Mouse (Mus musculus): ENCODE results near the gene Glcci1.

The Glcci1 gene

DNA sequence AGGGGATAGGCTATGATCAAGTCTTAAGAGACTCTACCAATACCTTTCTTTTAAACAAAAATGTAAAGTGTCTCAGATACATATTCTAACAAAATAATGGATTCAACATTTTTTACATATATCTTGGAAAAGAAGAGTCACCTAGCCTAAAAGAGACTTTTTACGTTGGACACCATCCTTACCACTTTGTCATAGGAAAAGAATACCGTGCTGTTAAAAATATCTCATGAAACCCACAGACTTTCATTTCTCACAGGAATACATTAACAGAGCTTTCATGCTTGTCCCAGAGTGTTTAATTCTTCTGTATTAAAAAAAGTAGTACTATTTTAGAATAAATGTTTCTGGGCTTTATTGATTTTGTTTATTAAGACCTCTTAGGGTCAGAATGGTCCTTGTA, 41.8 kb downstream of the Glcci1 start:
- WGBS = 55% methylated on average over 2 of the region's 2 CpGs

DNA sequence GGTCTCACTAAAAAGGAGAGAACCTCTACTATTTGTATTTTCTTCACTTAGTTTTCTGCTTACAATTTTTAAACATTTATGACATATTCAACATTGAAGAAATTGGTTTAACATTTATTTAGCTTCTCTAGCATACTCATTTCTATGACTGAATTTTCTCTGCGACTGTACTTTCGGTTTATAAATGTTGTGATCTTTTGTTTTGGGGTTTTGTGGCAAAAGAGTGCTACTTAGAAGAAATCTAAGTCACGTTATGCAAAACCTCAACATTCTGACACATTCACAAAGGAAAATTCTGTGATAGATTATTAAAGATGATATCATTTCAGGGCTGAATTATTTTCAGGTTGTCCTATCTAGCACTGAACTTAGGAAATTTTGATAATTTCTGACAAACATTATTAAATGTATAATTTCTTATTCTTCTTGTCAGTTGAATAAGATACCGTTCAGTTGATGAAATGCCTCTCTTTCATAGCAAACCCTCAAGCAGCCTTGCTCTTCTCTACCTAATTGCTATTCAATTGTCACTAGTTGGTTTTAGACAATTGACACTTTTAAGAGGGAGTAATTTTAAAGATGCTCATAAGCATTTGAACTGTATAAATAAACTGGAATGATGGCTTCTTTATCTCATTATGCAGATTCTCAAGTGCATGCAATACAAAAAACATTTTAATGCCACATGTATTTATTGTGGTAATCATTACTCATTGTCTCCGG, 47.6 kb downstream of the Glcci1 start:
- 87% methylated on average over 5 of the region's 5 CpGs for WGBS

DNA sequence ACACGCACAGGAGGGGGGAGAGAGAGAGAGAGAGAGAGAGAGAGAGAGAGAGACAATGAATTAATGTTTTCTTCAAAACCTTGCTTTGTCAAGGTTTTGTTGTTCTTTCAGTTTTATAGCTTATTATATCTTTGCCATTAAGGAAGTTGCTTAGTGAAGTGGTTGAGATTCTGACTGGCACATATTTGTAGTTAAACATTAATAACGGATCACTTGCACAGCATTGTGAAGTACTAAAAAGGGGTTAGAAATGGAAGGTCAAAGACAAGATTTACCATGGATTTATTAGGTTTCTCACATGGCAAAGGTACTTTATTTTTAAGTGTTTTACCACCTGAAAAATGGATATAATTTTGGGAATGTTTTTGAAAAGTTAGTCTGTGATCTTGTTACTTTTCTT, 51.3 kb downstream of the Glcci1 start:
- 89% methylated on average over 2 of the region's 2 CpGs for WGBS

DNA sequence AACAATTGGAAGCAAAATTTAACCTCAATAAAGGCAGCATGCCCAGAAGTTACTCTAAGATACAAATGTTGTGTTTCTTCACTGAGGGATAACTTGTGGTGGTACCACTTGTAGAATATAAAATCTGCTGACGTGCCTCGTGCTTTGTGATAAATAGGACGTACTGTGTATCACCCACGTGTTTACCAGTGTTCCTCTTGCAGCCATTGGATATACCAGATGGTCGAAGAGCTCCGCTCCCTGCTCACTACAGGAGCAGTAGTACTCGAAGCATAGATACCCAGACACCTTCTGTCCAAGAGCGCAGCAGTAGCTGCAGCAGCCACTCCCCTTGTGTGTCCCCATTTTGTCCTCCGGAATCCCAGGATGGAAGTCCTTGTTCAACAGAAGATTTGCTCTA, 73.0 kb downstream of the Glcci1 start:
- WGBS = 65% methylated on average over 9 of the region's 9 CpGs

DNA sequence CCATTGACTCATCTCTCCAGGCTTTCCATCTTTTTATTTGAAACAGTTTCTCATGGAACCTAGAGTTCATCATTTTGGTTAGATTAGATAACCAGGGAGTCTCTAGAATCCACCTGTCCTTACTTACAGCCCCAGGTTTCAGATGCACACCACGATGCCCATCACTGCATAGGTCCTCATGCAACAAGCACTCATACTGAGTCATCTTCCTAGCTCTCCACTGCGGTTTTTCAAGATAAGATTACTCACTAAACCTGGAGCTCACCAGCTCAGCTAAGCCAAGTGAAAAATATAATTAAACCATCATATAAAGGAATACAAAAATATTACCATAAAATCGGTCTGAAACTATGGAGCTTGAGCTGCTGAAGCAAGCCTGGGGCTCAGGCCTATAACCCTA, 74.5 kb downstream of the Glcci1 start:
- 47% methylated on average over 3 of the region's 3 CpGs for WGBS

DNA sequence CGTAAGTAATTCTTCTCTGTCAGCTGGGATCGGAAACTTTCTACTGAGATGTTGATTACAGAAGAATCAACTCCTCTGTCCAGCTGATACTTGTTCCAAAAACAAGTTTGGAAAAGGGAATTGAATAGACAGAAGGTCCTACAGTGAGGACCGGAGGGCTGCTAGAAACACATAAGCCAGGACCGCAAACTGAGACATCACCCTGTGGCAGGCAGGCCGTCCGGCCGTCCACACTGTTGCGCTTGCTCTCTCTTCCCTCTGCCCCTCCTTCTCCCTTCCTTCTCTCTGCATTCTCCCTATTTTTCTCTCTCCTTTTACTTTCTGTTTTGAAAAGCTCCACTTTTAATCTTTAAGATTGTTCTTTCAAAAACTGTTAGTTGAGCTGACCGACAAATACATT, 82.3 kb downstream of the Glcci1 start:
- 92% methylated on average over 9 of the region's 9 CpGs for WGBS

DNA sequence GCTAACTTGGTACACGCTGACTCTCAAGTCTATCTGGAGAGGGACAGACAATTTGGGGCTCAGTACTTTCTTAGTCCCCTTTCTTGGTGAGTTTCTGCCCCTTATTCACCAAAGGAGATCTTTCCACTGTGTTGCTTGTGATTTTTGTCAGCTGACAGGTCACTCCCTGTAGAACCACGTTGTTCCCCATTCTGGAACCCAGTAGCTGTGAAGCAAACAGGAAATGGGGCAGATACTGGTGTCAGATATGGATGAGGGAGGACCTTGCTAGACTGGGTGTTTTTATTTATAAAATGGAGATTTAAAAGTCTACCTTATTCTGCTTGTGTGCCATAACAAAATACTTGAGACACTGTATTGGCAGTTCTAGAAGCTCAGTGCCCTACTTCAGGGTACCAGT, 108.0 kb downstream of the Glcci1 start:
- WGBS = 81% methylated on average over 2 of the region's 2 CpGs

DNA sequence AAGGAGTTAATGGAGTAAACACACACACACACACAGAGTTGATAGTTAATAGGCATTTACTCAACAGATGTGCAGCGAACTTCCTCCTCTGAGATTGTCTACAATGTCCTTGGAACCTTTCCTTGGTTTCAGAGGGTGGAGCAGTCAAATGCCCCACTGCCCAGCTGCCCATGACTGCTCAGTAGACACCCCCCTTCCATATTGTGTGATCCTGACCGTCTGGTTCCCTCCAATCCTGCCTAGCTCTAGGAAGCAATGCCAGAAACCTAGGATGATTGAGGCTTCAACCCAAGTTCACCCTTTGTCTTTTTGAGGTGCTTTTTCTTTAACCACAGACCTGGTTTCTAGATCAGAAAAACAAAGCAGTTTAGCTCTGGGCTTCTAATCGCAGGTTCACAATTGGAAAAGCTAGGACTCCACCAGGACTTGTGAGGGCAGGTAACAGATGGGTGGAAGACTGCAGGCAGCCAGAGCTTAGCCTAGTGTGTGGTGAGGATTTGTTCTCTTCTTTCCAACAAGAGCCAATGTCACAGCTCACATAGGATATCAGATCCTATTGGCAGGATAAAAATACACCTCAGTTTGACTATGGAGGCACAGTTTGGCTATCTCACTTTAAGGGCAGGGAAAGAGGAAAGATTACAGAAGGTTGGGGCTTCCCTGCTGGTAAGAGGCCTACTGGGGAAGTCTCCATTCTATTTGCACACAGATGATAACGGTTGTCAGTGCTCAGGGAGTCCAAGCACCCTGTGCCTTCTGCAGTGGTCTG, 110.4 kb downstream of the Glcci1 start:
- WGBS = 74% methylated on average over 4 of the region's 4 CpGs

DNA sequence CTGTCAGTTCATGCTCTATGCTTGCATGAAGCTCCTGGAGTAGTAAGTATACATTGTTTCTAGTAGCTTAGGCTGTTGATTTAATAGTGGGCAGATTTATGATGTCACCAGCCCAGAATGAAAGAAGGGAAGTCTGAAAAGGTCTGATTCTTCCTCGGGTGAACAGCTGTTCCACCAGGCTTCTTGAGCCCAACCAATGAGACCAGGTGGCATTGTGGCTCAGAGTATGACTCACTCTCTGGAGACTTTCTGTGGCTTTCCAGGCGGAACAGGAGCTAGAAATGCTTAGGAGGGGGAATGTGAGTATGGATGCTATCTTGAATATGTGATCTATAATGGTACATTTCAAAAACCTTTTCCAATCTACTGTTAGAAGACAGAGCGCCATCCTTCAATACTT, 113.6 kb downstream of the Glcci1 start:
- WGBS = 35% methylated on average over 3 of the region's 3 CpGs

DNA sequence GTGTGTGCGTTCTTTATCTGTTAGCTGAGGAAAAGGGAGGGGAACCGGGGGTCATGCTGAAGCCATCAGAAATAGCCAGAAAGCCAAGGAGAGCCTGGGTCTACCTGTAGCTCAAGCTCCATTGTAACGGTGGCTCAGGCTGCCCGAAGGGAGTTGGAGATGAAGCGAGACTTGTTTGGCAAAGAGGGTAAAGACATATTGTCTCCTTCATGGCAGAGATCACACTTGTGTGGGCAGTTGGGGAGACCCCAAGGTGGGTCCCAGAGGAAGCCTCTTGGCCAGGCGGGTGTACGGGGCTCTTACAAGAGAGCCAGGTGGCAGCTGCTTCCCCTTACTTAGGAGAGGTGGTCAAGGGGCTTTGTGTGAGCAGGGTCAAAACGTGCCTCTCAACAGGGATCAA, 118.8 kb downstream of the Glcci1 start:
- 84% methylated on average over 8 of the region's 8 CpGs for WGBS

DNA sequence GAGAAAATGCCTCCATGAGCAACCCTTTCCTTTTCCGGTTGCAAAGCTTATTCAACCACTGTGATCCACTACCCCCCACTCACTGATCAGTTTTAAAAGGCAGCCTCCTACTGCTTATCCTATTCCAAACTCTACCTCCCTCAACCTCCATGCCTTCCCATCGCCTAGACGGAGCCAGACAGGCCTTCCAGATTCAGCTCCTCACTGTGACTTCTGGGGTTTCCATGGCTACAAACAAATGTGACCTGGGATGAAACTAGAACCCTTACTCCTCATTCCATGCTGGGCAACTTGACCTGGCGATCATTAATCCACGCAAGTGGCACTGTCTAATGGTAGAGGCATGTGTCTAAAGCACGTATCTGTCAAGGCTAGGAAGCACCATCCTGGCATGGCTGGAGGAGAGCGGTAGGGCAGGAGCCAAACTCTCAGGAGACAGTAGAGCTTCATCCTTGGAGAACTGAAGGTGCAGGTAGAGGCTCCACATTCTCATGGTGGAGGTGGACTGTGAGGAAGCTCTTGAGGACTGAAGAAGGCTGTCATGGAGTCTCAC, 119.4 kb downstream of the Glcci1 start:
- WGBS = 78% methylated on average over 7 of the region's 7 CpGs

DNA sequence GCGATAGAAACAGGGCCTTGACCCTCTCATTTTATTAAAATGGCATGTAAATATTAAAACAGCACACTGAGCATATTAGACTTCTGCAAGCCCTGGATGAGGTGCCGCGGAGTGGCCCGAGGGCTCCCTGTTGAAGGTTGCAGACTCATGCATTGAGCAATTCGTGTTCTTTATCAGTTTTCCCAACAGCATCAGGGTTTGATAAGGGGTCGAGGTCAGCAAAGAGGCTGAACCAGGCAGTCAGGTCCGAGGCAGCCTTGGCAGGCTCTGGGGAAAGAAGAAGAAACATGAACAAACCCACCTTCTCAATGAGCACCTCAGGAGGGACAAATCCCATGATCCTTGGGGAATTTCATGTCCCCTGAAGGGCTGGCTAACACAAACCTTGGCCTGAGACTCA, 121.1 kb downstream of the Glcci1 start:
- WGBS = 90% methylated on average over 7 of the region's 7 CpGs

DNA sequence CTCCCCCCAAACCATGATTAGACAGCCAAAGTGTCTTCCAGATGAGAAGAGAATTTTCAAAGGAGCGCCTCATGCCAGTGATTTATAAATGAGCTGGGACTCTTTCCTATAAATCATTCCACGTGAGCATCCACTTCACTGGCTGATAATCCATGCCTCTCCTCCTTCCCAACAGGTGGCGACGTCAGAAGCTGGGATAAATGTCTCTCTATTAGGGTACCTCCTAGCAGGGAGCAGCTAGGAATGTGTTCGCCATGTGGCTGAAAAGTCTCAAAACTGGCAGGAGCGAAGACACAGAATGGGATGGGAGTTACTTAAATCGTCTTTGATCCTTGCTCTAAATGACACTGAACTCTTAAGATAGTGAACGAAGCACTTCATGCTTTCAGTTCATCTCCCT, 122.0 kb downstream of the Glcci1 start:
- WGBS = 82% methylated on average over 8 of the region's 8 CpGs

DNA sequence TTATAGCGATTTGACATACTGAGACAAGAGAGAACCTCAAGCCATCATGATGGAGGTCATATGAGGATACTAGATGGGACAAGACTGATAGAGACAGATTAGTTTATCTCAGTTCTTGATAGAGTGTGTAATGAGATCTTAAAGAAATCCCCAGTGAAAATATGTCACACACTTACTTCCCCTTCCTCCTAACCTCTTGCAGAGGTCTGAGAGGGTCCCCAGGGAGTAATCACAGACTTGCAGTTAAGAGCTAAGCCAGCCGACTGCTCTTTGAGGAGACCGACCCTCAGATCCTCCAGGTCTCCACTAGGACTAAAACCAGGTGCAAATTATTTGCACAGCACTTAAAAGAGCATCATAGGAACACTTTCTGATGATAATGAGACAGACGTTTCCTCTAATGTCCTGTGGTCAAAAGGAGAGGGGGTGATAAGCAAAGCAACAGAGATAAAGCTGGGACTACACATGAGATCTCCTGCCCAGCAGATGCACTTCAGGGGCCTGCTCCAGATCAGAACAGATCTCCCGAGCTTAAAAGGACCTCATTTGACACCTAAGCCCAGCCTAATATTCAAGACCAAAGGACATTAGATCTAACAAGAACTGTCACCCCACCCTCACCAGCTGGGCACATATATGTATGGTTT, 122.7 kb downstream of the Glcci1 start:
- 86% methylated on average over 5 of the region's 5 CpGs for WGBS

DNA sequence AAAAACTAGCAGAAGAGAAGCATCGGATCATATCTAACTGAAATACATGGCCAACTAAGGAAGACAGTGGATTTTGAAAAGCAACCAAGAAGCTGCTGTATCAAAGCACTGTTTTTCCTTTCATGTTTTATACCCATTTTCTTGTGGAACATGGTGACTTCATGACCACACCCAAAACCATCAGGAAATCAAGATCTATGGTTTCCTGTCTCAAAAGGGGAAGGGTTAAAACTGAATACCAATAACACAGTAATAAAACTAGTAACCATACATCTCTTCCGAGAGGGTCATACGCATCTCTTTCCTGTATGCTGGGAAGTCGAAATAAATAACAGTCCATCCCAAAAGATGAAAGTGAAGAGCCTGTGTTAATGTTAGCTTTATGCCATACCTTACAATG, 123.3 kb downstream of the Glcci1 start:
- 98% methylated on average over 4 of the region's 4 CpGs for WGBS

DNA sequence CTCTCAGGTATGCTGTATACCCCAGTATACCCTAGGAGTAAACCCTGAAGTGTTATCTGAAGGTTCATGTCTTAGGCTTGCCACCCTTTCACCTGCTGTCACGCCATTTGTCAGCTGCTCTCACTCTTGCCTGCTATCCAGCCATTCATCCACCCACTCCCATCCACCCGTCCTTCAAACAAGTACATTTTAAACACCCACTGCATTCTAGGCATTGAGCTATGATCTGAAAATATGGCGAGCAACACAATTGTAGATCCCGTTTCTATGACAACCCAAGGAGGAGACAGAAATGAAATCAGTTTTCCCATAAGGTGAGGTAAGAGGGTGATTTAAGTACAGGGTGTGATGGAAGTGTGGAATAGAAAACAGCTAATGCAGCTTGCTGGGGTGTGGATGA, 128.7 kb downstream of the Glcci1 start:
- 47% methylated on average over 4 of the region's 4 CpGs for WGBS

DNA sequence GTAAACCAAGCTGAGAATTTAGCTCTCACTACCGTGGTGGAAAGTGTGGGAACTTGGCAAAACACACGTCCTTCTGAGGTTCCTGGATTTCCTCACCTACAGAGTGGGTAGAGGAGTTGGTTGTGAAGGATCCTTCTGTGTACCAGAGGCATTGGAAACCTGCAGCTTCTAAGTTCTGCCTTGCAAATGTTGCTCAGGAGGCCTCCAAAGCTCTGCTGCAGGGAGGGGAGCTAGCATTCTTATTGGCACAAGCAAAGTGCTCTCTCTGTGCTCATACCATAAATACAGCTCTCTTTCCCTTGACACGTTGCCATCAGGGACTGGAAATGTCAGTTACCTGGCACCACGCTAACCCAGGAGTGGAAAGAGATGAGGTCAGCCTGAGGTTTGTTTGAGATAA, 129.5 kb downstream of the Glcci1 start:
- 46% methylated on average over 4 of the region's 4 CpGs for WGBS

DNA sequence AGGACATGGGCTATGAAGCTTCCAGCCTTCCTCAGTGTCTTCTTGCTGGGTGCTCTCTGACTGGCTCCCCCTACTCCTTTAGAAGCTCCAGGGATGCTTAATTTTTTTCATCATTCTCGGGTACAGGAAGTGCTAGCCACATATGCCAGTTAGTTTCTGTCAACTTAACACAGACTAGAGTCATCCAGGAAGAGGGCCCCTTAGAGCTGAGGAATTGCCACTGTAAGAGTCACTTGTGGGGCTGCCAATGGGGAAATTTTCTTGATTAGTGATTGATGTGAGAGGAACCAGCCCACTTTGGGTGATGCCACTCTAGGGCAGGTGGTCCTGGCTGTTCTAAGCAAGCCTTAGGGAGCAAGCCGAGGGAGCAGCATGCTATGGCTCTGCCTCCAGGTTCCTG, 130.1 kb downstream of the Glcci1 start:
- WGBS = 68% methylated on average over 2 of the region's 2 CpGs

DNA sequence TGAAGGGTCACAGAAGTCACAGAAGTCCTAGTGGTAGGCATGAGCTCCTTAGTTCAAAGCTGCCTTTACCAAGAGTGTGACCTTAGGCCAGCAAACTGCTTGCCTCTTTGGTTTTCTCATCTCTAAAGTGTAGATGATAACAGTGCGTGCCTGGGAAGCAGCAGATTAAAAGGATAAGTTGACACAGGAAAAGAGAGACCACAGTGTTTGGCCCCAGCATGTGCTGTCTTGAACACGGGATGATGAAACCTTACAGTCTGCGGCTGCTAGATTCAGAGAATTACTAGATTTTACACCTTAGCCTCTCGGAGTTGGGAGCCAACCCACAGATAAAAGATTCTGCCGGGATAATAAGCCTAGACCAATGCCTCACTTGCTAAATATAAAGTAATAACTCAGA, 131.5 kb downstream of the Glcci1 start:
- WGBS = 68% methylated on average over 5 of the region's 5 CpGs

DNA sequence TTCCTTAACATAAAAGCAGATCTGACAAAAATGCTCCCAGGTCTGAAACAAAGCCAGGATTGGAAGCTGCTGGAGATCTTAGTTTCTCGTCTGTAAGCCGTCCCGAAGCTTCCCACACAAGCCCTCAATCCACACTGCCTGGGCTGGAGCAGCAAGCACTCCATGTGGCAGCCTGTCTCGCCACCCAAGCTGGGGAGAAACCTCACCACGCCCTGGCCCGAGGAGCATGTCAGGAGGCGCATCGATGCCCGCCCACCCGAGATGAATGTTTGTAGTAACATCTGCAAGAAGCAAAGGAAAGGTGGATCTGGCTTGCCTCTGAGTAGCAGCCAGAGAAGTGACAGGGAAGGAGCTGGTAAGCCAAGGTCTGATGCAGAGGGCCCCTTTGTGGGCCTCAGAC, 135.3 kb downstream of the Glcci1 start:
- 51% methylated on average over 10 of the region's 10 CpGs for WGBS

DNA sequence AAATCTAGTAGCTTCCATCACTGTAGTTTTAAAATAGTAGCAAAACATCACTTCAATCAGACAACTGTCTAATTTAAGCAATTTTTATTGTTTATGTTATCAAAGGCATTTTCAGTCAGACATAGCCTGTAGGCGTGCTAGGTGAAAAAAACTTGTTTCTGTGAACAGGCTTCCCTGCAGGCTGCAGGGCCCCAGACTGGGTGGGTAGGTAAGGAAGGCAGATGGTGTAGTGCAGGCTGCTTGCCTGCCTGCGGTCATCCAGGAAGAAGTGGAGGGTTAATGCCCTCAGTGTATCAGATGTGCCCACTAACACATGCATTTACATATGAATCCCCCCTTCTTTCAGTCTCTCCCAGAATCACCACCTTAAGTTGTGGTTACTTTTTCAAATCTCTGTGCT, 136.3 kb downstream of the Glcci1 start:
- WGBS = 34% methylated on average over 2 of the region's 2 CpGs
